Mouse (Mus musculus) thymus, adult 2 months (tissue): Measurements from ENCODE around the gene Slc25a36.

ENCODE experiments used
- CTCF ChIP-seq: fragments of 200-500 bp; IDR thresholded peaks from 2 replicates; pipeline ENCODE4 v1.5.1; 2012; ENCODE audit warnings: mild to moderate bottlenecking, control low read depth, low read length, moderate library complexity, borderline replicate concordance; ENCODE audit not compliant: control insufficient read depth, poor library complexity, insufficient read depth; ENCODE audit errors: extremely low read depth
- POLR2A ChIP-seq: fragments of 200-500 bp; IDR thresholded peaks from 2 replicates; pipeline ENCODE4 v1.6.1; 2012; ENCODE audit warnings: mild to moderate bottlenecking, low read length, control low read depth, moderate library complexity; ENCODE audit not compliant: control insufficient read depth, poor library complexity, insufficient read depth; ENCODE audit errors: extremely low read depth

- TF ChIP-seq CTCF (no peak), POLR2A (no peak)
These were observed 49.3 kb downstream of the Slc25a36 start for GRCm38 (mm10) chr9:97061696-97062095.
